Mouse (Mus musculus) C3H10T1/2 (cell line): ENCODE measurements around the gene Vmn1r24. TPM values are rescaled to one million over a fixed set of nuclear protein-coding genes. Genes with fewer than 3 reads are reported as not detected.

Experiments used
- polyA plus RNA-seq, 2 experiments: library from polyadenylated mRNA; unstranded; fragments of >200 nt; fragmentation: generic; extraction: Trizol; gene quantifications; one replicate each; pipeline ENCODE4 v1.2.1; 2012; ENCODE audit warnings: missing spikeins in 2 of 2

Vmn1r24 gene
- polyA plus RNA-seq, result not detected

DNA sequence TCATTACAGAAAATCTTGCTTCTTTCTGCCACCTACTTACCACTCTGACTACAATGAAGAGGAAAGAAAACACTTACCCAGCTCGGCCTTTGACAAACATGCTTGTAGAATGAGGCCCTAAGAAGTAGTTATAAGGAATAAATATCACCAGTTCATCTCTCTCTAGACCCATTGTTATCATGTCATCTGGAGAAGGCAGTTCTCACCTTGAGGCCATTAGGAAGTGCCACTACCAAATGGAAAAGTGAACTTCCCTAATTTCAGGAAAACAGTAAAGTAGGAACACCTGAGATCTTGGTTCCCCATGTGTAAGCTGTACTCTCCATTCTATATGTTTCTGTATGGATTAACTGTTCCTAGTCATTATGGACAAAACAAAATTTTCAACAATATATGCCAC lies at the start of gene Vmn1r24:
TSS of gene Vmn1r24 (minus strand) at position 101 of the 400 bp plus-strand sequence.

DNA sequence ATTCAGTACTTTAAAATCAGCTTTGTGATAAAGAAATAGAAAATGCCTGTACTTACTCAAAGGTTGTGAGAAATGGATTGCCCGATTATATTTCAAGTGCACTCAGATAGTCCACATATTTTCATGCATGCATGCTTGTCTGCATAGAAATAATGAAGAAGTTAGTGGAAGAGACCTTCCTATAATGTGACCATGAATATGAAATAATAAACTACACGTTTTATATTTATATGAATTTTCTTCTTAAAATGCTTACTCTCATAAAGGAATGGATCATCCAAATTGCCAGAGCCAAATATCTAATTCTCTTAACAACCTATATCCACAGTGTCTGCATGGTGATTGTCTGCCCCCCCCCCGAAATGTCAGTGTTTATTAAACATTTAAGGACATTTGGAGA lies 19.4 kb upstream of the Vmn1r24 start, which contains the start of gene Vmn1r25:
TSS of gene Vmn1r25 (minus strand) at position 101 of the 400 bp plus-strand sequence.

DNA sequence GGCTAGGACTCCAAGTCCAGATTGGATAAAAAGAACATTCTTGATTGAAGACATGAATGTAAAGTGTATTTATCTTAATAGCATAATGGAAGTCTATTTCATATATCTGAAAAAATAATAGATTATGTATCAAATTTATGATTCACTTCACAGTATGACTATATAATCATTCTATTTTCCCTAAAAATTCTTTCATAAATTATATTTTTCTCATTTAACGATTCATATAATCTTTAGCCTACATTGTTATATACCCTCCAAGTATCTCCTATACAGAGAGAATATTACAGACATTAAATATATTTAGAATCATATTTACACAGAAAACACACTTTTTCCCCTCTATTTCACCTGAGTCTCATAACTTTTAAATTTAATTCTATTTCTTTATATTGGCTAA lies 34.6 kb downstream of the Vmn1r24 start, which contains the start of gene Vmn1r23:
TSS of gene Vmn1r23 (minus strand) at position 101 of the 400 bp plus-strand sequence.

DNA sequence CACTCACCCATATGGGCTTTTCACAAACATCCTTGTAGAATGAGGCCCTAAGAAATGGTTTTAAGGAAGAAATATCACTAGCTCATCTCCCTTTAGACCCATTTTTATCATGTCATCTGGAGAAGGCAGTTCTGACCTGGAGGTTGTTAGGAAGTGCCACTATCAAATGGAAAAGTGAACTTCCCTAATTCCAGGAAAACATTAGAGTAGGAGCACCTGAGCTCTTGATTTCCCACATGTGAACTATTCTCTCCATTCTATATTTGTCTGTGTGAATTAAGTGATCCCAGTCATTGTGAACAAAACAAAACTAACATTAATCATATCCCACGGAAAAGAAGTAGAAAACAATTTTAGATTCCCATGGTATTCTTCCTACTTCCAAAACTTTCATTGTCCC lies 53.4 kb downstream of the Vmn1r24 start, which contains the start of gene Vmn1r22:
TSS of gene Vmn1r22 (minus strand) at position 101 of the 400 bp plus-strand sequence.

Other genes starting within 250 kb of the Vmn1r24 start
- 10 to 100 TPM in 1 of 2 experiments, 1 to 10 TPM in 1; 1.1 to 15.3 TPM for gene Vopp1, start 136.3 kb downstream of the Vmn1r24 start, polyA plus RNA-seq
- gene Vmn1r21, start 111.2 kb downstream of the Vmn1r24 start, polyA plus RNA-seq, result not detected
- not detected for gene Vmn1r22, start 53.5 kb downstream of the Vmn1r24 start, polyA plus RNA-seq
- not detected for gene Vmn1r23, start 34.7 kb downstream of the Vmn1r24 start, polyA plus RNA-seq
- gene Vmn1r25, start 19.3 kb upstream of the Vmn1r24 start, polyA plus RNA-seq, result not detected
- gene Vmn1r26, start 53.7 kb upstream of the Vmn1r24 start, polyA plus RNA-seq, result not detected